Mouse (Mus musculus) heart, postnatal 0 days (tissue): ENCODE results near the gene Sik3.

ENCODE experiments used
- CTCF ChIP-seq: IDR thresholded peaks from 2 replicates; pipeline ENCODE4 v1.5.1; 2016; ENCODE audit warnings: antibody characterized with exemption, control low read depth, low read depth
- EP300 ChIP-seq: IDR thresholded peaks from 2 replicates; pipeline ENCODE4 v1.6.1; 2016; ENCODE audit warnings: antibody characterized with exemption, low read depth

GRCm38 (mm10) chr9:46006224-46006623, 6.4 kb upstream of the Sik3 start:
- TF ChIP-seq EP300: no peak
- TF ChIP-seq CTCF: no peak
